Mouse (Mus musculus): ENCODE results near the gene Hadhb.

Gene Hadhb

GRCm38 (mm10) chr5:30154474-30155394 is at the start of gene Hadhb, which contains the start of gene Hadha:
Gene Hadhb, plus strand, starts transcription at chr5:30155248.
Gene Hadha, minus strand, starts transcription at chr5:30155162.
- under 1% methylated on average over 53 of the region's 53 CpGs for WGBS

GRCm38 (mm10) chr5:30105668-30106300 is 49.3 kb upstream of the Hadhb start, which contains the start of gene 3110082J24Rik:
Gene 3110082J24Rik, minus strand, starts transcription at chr5:30106086.
- WGBS = 5% methylated on average over 29 of the region's 29 CpGs

- 51% methylated on average over 2 of the region's 2 CpGs for WGBS
Measured at GRCm38 (mm10) chr5:30106756-30107155, 48.3 kb upstream of the Hadhb start.

GRCm38 (mm10) chr5:30107186-30107585 is 47.9 kb upstream of the Hadhb start:
- WGBS = 31% methylated on average over 7 of the region's 7 CpGs

- 42% methylated on average over 5 of the region's 5 CpGs for WGBS
Measured at GRCm38 (mm10) chr5:30107611-30108041, 47.4 kb upstream of the Hadhb start.

DNA sequence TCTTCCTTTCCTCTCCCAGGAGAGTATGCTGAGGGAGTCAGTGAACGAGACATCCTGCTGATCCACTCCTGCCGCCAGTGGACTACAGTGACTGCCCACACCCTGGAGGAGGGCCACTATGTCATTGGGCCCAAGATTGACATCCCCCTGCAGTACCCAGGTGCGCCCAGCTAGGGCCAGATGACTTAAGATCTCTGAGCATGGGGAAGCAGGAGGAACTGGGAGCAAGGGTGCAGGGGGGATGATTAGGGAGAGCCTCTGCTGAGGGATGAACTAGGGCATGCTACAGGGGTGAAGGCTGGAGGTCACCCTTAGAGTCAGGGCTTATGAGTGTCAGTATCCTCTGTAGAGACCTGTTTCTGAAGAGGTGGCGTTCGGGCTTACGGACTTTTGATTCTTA is 46.8 kb upstream of the Hadhb start:
- 89% methylated on average over 6 of the region's 6 CpGs for WGBS

DNA sequence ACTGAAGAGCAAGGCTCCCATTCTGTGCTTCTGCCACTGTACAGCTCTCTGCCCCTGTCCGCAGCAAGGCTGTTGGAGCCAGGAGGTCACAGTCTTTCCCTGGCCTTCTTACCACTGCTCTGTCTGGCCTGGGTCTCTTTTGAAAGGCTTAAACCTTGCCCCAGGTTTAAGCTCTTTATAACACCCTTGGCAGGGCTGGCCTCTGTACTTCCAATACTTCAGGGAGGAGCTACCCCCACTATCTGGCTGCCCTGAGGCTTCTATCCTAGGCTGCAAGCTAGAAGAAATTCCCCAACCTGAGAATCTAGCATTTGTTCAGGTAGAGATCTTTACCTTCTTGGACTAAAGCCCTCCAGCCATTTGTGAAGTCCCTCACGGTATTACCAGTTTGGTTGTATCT is 45.1 kb upstream of the Hadhb start:
- WGBS = 81% methylated on average over 2 of the region's 2 CpGs

- 53% methylated on average over 22 of the region's 22 CpGs for WGBS
Measured at GRCm38 (mm10) chr5:30110371-30111060, 44.5 kb upstream of the Hadhb start.

GRCm38 (mm10) chr5:30111126-30111525 is 43.9 kb upstream of the Hadhb start:
- WGBS = 26% methylated on average over 18 of the region's 18 CpGs

GRCm38 (mm10) chr5:30111771-30112170 is 43.3 kb upstream of the Hadhb start:
- 67% methylated on average over 3 of the region's 3 CpGs for WGBS

- WGBS = 87% methylated on average over 3 of the region's 3 CpGs
Measured at GRCm38 (mm10) chr5:30112533-30113068, 42.4 kb upstream of the Hadhb start.

GRCm38 (mm10) chr5:30113881-30114760 is 40.9 kb upstream of the Hadhb start:
- 10% methylated on average over 103 of the region's 103 CpGs for WGBS

DNA sequence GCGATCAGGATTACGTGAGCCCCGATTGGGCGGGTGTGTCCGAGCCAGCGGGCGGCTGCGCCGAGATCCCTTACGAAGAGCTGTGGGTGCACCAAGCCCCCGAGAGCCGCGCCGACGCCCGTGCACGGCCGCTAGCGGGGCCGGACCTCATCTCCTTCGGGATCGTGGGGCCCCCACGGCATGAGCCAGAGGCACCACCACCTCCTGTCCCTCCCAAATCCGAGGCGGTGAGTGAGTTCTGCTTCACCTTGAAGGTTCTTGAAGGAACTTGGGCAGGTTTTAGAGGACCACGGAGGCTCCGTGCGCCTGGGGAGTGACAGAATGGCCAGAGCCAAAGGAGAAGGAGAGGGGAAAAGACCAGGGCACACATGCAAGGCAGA is 40.3 kb upstream of the Hadhb start:
- 12% methylated on average over 28 of the region's 28 CpGs for WGBS

- WGBS = 66% methylated on average over 10 of the region's 10 CpGs
Measured at GRCm38 (mm10) chr5:30115718-30116117, 39.3 kb upstream of the Hadhb start.

DNA sequence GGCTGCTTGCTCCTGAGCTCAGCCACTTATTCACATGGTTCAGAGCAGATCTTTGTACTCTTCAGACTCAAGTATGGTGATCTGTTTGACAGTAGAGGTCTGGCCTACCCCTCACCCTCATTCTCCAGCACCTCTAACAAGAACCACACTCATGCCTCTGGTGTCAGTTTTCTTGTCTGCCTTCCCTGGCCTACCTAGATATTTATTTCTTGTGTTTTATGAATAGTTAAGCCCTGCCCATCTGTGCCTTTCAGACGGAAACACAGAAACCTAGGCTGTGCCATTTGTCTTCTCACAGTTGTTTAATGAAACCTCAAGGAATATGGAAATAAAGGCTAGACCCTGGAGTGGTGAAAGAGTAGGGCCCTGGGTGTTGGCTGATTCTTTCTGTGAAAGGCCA is 37.0 kb upstream of the Hadhb start:
- WGBS = 82% methylated on average over 1 of the region's 1 CpGs

- WGBS = 76% methylated on average over 6 of the region's 6 CpGs
Measured at GRCm38 (mm10) chr5:30119163-30119562, 35.9 kb upstream of the Hadhb start.

DNA sequence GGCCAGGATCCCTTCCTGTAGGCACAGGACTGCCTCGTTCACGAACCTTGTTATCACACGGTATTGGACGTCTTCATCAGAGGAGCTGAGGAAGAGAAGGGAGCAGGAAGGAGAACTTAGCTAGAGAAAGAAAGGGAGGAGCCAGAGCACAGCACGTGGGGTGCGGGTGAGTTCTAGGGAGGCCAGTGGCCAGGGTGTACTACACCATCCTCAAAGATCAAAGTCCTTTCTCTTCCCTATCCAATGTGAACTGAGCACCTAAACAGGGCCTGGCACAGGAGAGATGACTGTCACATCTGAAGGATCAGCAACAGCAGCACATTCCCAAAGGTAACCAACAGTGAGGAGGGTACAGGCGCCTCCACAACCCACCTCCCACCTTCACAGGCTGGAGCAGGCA is 34.9 kb upstream of the Hadhb start:
- WGBS = 83% methylated on average over 7 of the region's 7 CpGs

DNA sequence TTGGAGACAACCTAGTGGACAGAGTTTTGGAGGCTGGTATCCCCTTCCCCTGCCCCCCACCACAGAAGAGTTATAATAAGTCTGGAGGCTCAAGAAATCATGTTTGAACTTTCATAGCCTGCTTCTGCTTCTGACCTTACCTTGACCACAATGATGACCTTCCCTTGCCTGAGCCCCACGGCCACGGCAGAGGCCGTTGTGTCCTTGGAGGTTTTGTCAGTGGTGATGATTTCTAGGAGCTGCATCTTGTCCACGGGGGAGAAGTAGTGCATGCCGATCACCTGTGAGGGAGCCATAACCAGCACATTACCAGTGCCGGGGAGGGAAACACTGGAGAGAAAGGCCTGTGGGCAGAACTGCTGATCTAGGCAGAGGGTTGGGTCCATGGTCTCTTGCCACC is 32.6 kb upstream of the Hadhb start:
- WGBS = 88% methylated on average over 6 of the region's 6 CpGs

DNA sequence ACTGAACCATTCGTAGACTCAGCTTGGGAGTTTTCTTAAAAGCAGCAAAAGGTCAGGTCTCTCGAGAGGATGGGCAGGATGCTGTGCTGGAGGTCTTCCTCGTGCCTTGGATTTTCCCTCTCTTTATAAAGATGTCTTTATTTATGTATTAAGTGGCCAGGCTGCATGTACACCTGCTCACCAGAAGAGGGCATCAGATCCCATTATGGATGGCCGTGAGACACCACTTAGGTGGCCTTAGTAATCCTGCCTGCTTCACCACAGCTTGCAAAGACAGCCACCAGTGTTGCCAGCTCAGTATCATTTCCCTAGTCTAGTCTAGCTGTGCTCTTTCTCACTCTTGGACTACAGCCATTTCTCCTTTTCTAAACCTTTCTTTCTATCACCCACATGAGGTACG is 29.5 kb upstream of the Hadhb start:
- 51% methylated on average over 5 of the region's 5 CpGs for WGBS

GRCm38 (mm10) chr5:30126756-30127155 is 28.3 kb upstream of the Hadhb start:
- WGBS = 84% methylated on average over 7 of the region's 7 CpGs
